Mouse (Mus musculus) intestine, embryonic 14.5 days (tissue): ENCODE data around the gene Carmil1. TPM values are rescaled to one million over a fixed set of nuclear protein-coding genes. Genes with fewer than 3 reads are reported as not detected.

Experiments
- ATAC-seq: fragments of 200-750 bp; cut with Nextera tagmentation; replicated peaks from 2 replicates; pipeline ENCODE4 v1.8.0; 2017; ENCODE audit warnings: low read depth, moderate number of reproducible peaks, moderate TSS enrichment, moderate library complexity; ENCODE audit not compliant: low FRiP score, low TSS enrichment
- DNase-seq: peaks from one replicate; pipeline ENCODE4 v3.0.0-alpha.2; 2018; ENCODE audit warnings: low spot score
- H3K27ac ChIP-seq: fragments of 300-500 bp; sonication (generic); 2 replicates; pipeline ENCODE4 v1.5.1; 2014; ENCODE audit warnings: low read depth, mild to moderate bottlenecking, control low read depth
- H3K27me3 ChIP-seq: fragments of 300-500 bp; sonication (generic); replicated peaks from 2 replicates; pipeline ENCODE4 v1.6.1; 2014; ENCODE audit warnings: low read length, control low read depth; ENCODE audit not compliant: control insufficient read depth, insufficient read depth
- H3K36me3 ChIP-seq: fragments of 300-500 bp; sonication (generic); 2 replicates; pipeline ENCODE4 v1.6.1; 2014; ENCODE audit warnings: low read length, control low read depth; ENCODE audit not compliant: control insufficient read depth, insufficient read depth
- H3K4me1 ChIP-seq: fragments of 300-500 bp; sonication (generic); replicated peaks from 2 replicates; pipeline ENCODE4 v1.6.1; 2014; ENCODE audit warnings: low read length, control low read depth, mixed read lengths; ENCODE audit not compliant: control insufficient read depth, insufficient read depth
- H3K4me2 ChIP-seq: fragments of 300-500 bp; sonication (generic); 2 replicates; pipeline ENCODE4 v1.6.1; 2014; ENCODE audit warnings: low read length
- H3K4me3 ChIP-seq: fragments of 300-500 bp; sonication (generic); 2 replicates; pipeline ENCODE4 v1.5.1; 2014; ENCODE audit warnings: low read depth, low read length, control low read depth, mixed read lengths
- H3K9ac ChIP-seq: fragments of 300-500 bp; sonication (generic); 2 replicates; pipeline ENCODE4 v1.6.1; 2014; ENCODE audit warnings: mild to moderate bottlenecking, low read length
- H3K9me3 ChIP-seq: fragments of 300-500 bp; sonication (generic); 2 replicates; pipeline ENCODE4 v1.6.1; 2016; ENCODE audit warnings: low read length, control low read depth; ENCODE audit not compliant: control insufficient read depth
- WGBS: fragments of 180-500 bp; shearing (Covaris S2); extraction: QIAGEN DNeasy Blood & Tissue Kit; methylation state at CpG from one replicate; pipeline ENCODE4 v1.1.7; 2014; 5-methylcytosine and 5-hydroxymethylcytosine counted together
- polyA plus RNA-seq: library from polyadenylated mRNA; unstranded; fragments of >200 nt; fragmentation: Nextera tagmentation; extraction: Ambion mirVana; gene quantifications from 2 replicates; pipeline ENCODE4 v1.2.1, GENCODE M21; 2014

The Carmil1 gene
- polyA plus RNA-seq, 1 experiment from 2014 or later: 43.5 TPM

DNA sequence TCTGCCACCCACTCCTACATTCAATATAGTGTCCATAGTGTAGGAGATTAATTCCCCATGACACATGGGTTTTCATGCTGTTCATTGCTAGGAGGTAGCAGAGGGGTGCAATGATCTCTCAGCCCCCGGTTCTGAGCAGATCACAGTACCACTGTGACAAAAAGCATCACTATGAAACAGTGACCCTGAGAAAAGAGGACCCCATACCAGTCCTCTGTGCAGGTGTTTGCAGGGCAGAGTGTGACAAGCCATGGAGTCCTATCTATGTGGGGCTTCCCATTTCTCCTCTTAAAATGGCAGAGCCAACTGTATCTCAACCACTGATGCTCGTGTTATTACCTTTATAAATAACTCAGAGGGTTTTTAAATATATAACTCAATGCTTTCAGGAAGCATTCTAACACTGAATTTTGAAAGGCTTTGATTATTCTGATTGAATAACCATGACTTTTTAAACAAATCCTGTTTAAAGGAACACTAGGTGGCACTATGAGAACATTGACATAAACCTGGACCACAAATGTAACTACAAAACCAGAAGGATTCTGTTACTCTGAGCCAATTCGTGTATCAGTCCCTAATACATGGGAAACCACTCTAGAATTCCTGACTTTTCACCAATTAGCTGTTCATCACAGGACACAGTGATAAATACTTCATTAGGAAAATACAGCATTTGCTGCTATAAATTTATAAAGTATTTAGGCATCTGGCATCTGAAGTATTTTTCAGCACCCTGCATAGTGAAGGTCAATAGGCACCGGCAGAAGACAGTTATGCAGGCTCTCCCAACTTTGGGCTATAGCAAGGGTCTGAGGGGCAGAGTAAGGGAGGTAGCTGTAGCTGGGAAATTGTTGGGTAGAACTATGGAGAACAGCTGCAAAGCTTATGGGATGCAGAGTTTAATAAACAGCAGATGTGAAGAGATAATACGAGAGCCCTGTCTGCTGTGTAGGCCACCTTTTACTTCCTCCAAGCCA is 253.1 kb downstream of the Carmil1 start:
- Histone ChIP-seq H3K9me3 (no peaks in the 10 kb centered on the region), H3K36me3 (0 out of 2 replicates have a peak, but pooled peaks cover 2% of the 10 kb centered on the region), H3K9ac (no peak overlapping the region), H3K4me1 (0 out of 2 replicates have a peak, but pooled peaks cover 3% of the 10 kb centered on the region), H3K4me3 (no peak overlapping the region), H3K27ac (no peak overlapping the region), H3K27me3 (no peaks in the 10 kb centered on the region), H3K4me2 (no peak overlapping the region)
- ATAC-seq (no peak), DNase-seq (no peak)
- 64% methylated on average over 5 of the region's 5 CpGs for whole genome bisulfite sequencing

DNA sequence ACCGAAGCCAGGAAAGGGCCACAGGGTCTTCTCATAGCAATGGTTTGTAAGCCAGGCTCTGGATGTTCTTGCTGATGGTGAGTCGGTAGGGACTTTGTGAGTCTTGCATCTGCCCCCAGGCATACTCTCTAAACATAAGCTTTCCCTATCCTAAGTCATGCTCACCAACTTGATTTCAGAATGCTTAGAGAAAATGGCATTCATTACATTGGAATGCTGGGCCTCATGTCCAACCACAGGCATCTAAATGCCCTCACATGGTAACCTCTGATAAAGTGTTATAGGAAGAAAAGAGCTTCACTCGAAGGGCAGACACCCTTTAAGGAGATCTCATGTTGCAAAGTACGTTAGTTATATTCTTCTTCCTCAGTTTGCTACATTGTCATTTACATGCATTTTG is 262.1 kb downstream of the Carmil1 start:
- DNase-seq: no peak
- H3K4me2 ChIP-seq: no peak overlapping the region
- H3K4me1 ChIP-seq: no peaks in the 10 kb centered on the region
- 0 out of 2 replicates have a peak, but pooled peaks cover 6% of the 10 kb centered on the region for H3K36me3 ChIP-seq
- no peak overlapping the region for H3K4me3 ChIP-seq
- H3K9ac ChIP-seq: no peak overlapping the region
- H3K27ac ChIP-seq: no peak overlapping the region
- no peak for ATAC-seq
- 87% methylated on average over 4 of the region's 4 CpGs for WGBS
- no peaks in the 10 kb centered on the region for H3K9me3 ChIP-seq
- no peaks in the 10 kb centered on the region for H3K27me3 ChIP-seq

DNA sequence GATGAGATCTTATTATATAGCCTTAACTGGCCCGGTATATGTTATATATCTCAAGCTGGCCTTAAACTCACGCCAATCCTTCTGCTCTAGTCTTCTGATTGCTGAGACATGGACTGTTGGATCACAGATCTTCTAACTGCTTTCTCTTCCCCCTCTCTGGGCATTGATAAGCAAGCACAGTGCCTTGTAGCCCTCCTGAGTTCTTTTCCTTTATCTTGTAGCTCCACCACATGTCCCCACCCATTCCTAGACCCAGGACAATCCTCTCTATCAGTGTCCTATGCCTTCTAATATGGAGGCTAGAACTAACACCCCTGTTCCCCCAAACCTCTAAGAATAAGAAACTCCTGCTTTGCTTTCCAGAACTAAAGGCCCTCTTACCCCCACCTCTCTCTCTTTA is 275.1 kb downstream of the Carmil1 start:
- Histone ChIP-seq H3K4me3 (no peak overlapping the region), H3K27me3 (no peaks in the 10 kb centered on the region), H3K4me2 (no peak overlapping the region), H3K36me3 (peaks cover 1% of the 10 kb centered on the region; the same call in 1 of the 2 replicates), H3K9me3 (no peaks in the 10 kb centered on the region), H3K9ac (no peak overlapping the region), H3K27ac (no peak overlapping the region), H3K4me1 (no peaks in the 10 kb centered on the region)
- no peak for DNase-seq
- WGBS: 91% methylated on average over 2 of the region's 2 CpGs
- no peak for ATAC-seq

- ATAC-seq (no peak), DNase-seq (no peak)
- no peak overlapping the region for H3K9ac ChIP-seq
- H3K27me3 ChIP-seq: no peaks in the 10 kb centered on the region
- H3K4me2 ChIP-seq: no peak overlapping the region
- no peak overlapping the region for H3K4me3 ChIP-seq
- no peaks in the 10 kb centered on the region for H3K9me3 ChIP-seq
- H3K27ac ChIP-seq: no peak overlapping the region
- WGBS: 62% methylated on average over 2 of the region's 2 CpGs
- no peaks in the 10 kb centered on the region for H3K36me3 ChIP-seq
- no peaks in the 10 kb centered on the region for H3K4me1 ChIP-seq
These were observed 278.8 kb downstream of the Carmil1 start for GRCm38 (mm10) chr13:24001797-24002196.

GRCm38 (mm10) chr13:24001081-24001480 is 279.5 kb downstream of the Carmil1 start:
- no peak overlapping the region for H3K27ac ChIP-seq
- H3K4me2 ChIP-seq: no peak overlapping the region
- no peaks in the 10 kb centered on the region for H3K4me1 ChIP-seq
- ATAC-seq (no peak), DNase-seq (no peak)
- H3K9me3 ChIP-seq: no peaks in the 10 kb centered on the region
- 79% methylated on average over 2 of the region's 2 CpGs for WGBS
- no peaks in the 10 kb centered on the region for H3K27me3 ChIP-seq
- no peak overlapping the region for H3K9ac ChIP-seq
- H3K4me3 ChIP-seq: no peak overlapping the region
- no peaks in the 10 kb centered on the region for H3K36me3 ChIP-seq

DNA sequence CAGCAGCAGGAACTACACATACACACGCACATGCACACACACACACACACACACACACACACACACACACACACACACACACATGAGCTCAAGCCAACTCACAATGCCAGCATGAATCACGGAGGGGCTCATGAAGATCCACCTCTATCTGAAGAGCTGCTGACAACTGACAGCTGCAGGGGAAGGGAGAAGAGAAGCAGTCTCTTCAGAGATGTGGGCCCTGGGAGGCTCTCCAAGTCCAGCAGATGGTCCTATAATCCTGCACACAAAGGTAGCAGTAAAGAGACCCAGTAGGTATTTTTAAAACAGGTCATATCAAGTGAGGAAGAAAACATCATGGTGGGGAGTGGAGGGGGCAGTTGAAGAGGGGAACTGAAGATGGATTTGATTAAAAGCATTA is 281.8 kb downstream of the Carmil1 start:
- 72% methylated on average over 2 of the region's 2 CpGs for WGBS
- peaks cover 3% of the 10 kb centered on the region; the same call in 1 of the 2 replicates for H3K27me3 ChIP-seq
- DNase-seq: no peak

GRCm38 (mm10) chr13:23994756-23995155 is 285.8 kb downstream of the Carmil1 start:
- Histone ChIP-seq H3K27me3 (peaks cover 28% of the 10 kb centered on the region), H3K4me2 (no peak overlapping the region), H3K4me3 (no peak overlapping the region), H3K4me1 (no peaks in the 10 kb centered on the region), H3K27ac (no peak overlapping the region), H3K36me3 (no peaks in the 10 kb centered on the region), H3K9ac (no peak overlapping the region), H3K9me3 (no peaks in the 10 kb centered on the region)
- whole genome bisulfite sequencing: 73% methylated on average over 3 of the region's 3 CpGs
- ATAC-seq (no peak), DNase-seq (no peak)

More for the DNA sequence above, 281.8 kb downstream of the Carmil1 start:
- Histone ChIP-seq H3K9ac (no peak overlapping the region), H3K9me3 (no peaks in the 10 kb centered on the region), H3K4me3 (no peak overlapping the region), H3K27ac (no peak overlapping the region), H3K36me3 (no peaks in the 10 kb centered on the region), H3K4me1 (no peaks in the 10 kb centered on the region), H3K4me2 (no peak overlapping the region)
- no peak for ATAC-seq

- DNase-seq (no peak), ATAC-seq (no peak)
- Histone ChIP-seq H3K36me3 (no peaks in the 10 kb centered on the region), H3K9me3 (no peaks in the 10 kb centered on the region), H3K4me3 (no peak overlapping the region), H3K27ac (no peak overlapping the region), H3K9ac (no peak overlapping the region), H3K4me1 (no peaks in the 10 kb centered on the region), H3K27me3 (peaks cover 28% of the 10 kb centered on the region), H3K4me2 (no peak overlapping the region)
- WGBS: 13% methylated on average over 9 of the region's 9 CpGs
These were observed 286.6 kb downstream of the Carmil1 start for GRCm38 (mm10) chr13:23994024-23994423.
